Mouse (Mus musculus): ENCODE data around the gene Rnf113a1. TPM values are rescaled to one million over a fixed set of nuclear protein-coding genes. Genes with fewer than 3 reads are reported as not detected.
"Not testable (repeated sequence)": the region's sequence is repeated elsewhere in the genome, so short reads cannot be mapped to it uniquely, and the experiment has no call there.

The Rnf113a1 gene
- polyA plus RNA-seq, 1 experiment from 2014 or later = 13.4 TPM

- Histone ChIP-seq H3K27me3 (no peaks in the 10 kb centered on the region), H3K4me3 (replicated peaks) (no peak overlapping the region), H3K36me3 (no peaks in the 10 kb centered on the region), H3K4me1 (no peaks in the 10 kb centered on the region), H3K9me3 (replicated peaks) (no peaks in the 10 kb centered on the region), H3K27ac (replicated peaks) (no peak overlapping the region), H3K4me2 (replicated peaks) (no peak overlapping the region), H3K9ac (no peak overlapping the region)
- 55% methylated on average over 8 of the region's 8 CpGs for WGBS
- no peak for ATAC-seq (ENCODE audit: insufficient number of reproducible peaks, low FRiP score, low TSS enrichment, low read depth)
Measured at GRCm38 (mm10) chrX:37198676-37199075, 7.6 kb downstream of the Rnf113a1 start.

GRCm38 (mm10) chrX:37210941-37211340 is 19.9 kb downstream of the Rnf113a1 start, which contains the start of gene Gm9:
TSS of gene Gm9 (minus strand) at chrX:37211041.
- no peak for ATAC-seq (ENCODE audit: insufficient number of reproducible peaks, low FRiP score, low TSS enrichment, low read depth)

GRCm38 (mm10) chrX:37222158-37222557 is 31.1 kb downstream of the Rnf113a1 start, which contains the start of gene Rhox1:
TSS of gene Rhox1 (minus strand) at chrX:37222258.
- H3K27ac ChIP-seq (replicated peaks); H3K4me2 ChIP-seq (replicated peaks); ATAC-seq (ENCODE audit: insufficient number of reproducible peaks, low FRiP score, low TSS enrichment, low read depth); H3K9ac ChIP-seq; H3K36me3 ChIP-seq; H3K27me3 ChIP-seq; H3K4me1 ChIP-seq; H3K4me3 ChIP-seq (replicated peaks); H3K9me3 ChIP-seq (replicated peaks): not testable (repeated sequence)
- WGBS = 68% methylated on average over 1 of the region's 1 CpGs

More at GRCm38 (mm10) chrX:37210941-37211340, 19.9 kb downstream of the Rnf113a1 start, which contains the start of gene Gm9:
- Histone ChIP-seq H3K9me3 (replicated peaks) (no peaks in the 10 kb centered on the region), H3K4me1 (no peaks in the 10 kb centered on the region), H3K36me3 (no peaks in the 10 kb centered on the region), H3K4me3 (replicated peaks) (no peak within 1 kb of the TSS), H3K9ac (no peak within 1 kb of the TSS), H3K27ac (replicated peaks) (no peak within 1 kb of the TSS), H3K4me2 (replicated peaks) (no peak within 1 kb of the TSS), H3K27me3 (no peaks in the 10 kb centered on the region)
- WGBS = 90% methylated on average over 10 of the region's 10 CpGs

Other genes with a start within 250 kb of the Rnf113a1 start
- 24.0 and 24.4 TPM in 2 replicates for gene Sept6, start 199.5 kb upstream of the Rnf113a1 start, polyA plus RNA-seq (2015; fragmentation: Nextera tagmentation; extraction: Ambion mirVana)
- not detected in 2 replicates for gene Sowahd, start 142.4 kb upstream of the Rnf113a1 start, polyA plus RNA-seq (2015; fragmentation: Nextera tagmentation; extraction: Ambion mirVana)
- 534 and 566 TPM in 2 replicates for gene Rpl39, start 105.8 kb upstream of the Rnf113a1 start, polyA plus RNA-seq (2015; fragmentation: Nextera tagmentation; extraction: Ambion mirVana)
- gene Upf3b, start 80.9 kb upstream of the Rnf113a1 start, polyA plus RNA-seq (2015; fragmentation: Nextera tagmentation; extraction: Ambion mirVana) = 16.6 and 17.6 TPM in 2 replicates
- 14.1 and 16.5 TPM in 2 replicates for gene Nkap, start 64.5 kb upstream of the Rnf113a1 start, polyA plus RNA-seq (2015; fragmentation: Nextera tagmentation; extraction: Ambion mirVana)
- 1.2 and 1.4 TPM in 2 replicates for gene Akap14, start 22.4 kb upstream of the Rnf113a1 start, polyA plus RNA-seq (2015; fragmentation: Nextera tagmentation; extraction: Ambion mirVana)
- 448 and 463 TPM in 2 replicates for gene Ndufa1, start 82 bp upstream of the Rnf113a1 start, polyA plus RNA-seq (2015; fragmentation: Nextera tagmentation; extraction: Ambion mirVana)
- gene Gm9, start 19.8 kb downstream of the Rnf113a1 start, polyA plus RNA-seq (2015; fragmentation: Nextera tagmentation; extraction: Ambion mirVana) = not detected in 2 replicates
- gene Rhox1, start 31.0 kb downstream of the Rnf113a1 start, polyA plus RNA-seq (2015; fragmentation: Nextera tagmentation; extraction: Ambion mirVana) = not detected in 2 replicates
- not detected in 2 replicates for gene Rhox2a, start 53.7 kb downstream of the Rnf113a1 start, polyA plus RNA-seq (2015; fragmentation: Nextera tagmentation; extraction: Ambion mirVana)
- 0.33 TPM in 1 of 2 replicates, not detected in the other for gene Rhox3a, start 58.7 kb downstream of the Rnf113a1 start, polyA plus RNA-seq (2015; fragmentation: Nextera tagmentation; extraction: Ambion mirVana)
- not detected in 2 replicates for gene Rhox4a, start 74.1 kb downstream of the Rnf113a1 start, polyA plus RNA-seq (2015; fragmentation: Nextera tagmentation; extraction: Ambion mirVana)
- gene Rhox3a2, start 188.8 kb downstream of the Rnf113a1 start, polyA plus RNA-seq (2015; fragmentation: Nextera tagmentation; extraction: Ambion mirVana) = not detected in 2 replicates
- 0.55 and 1.5 TPM in 2 replicates for gene Rhox4a2, start 199.6 kb downstream of the Rnf113a1 start, polyA plus RNA-seq (2015; fragmentation: Nextera tagmentation; extraction: Ambion mirVana)
- not detected in 2 replicates for gene Rhox2b, start 220.8 kb downstream of the Rnf113a1 start, polyA plus RNA-seq (2015; fragmentation: Nextera tagmentation; extraction: Ambion mirVana)
- gene Rhox4b, start 241.2 kb downstream of the Rnf113a1 start, polyA plus RNA-seq (2015; fragmentation: Nextera tagmentation; extraction: Ambion mirVana) = 0.43 and 0.72 TPM in 2 replicates